13 mouse cellular contexts compared by ENCODE assay signal in genomic region chr5:130200233-130201029, GRCm38 (mm10). TPM values are rescaled to one million over a fixed set of nuclear protein-coding genes. Genes with fewer than 3 reads are reported as not detected.
DNase-seq lines count a peak whose midpoint lies in the region; ATAC-seq and TF ChIP-seq lines count a peak whose summit lies in the region.
"Had no signal": no experiment of that assay in that cellular context is flagged by ENCODE, and none has a peak within 500 bp of the region (broad histone marks: within the 10 kb centered on the region; RNA-seq: fewer than 3 reads in every experiment).

No protein-coding gene starts in this region.

- H3K4me3 ChIP-seq in intestine, postnatal 0 days (ENCODE audit: low read depth, low read length): no peak overlapping the region
- H3K4me3 ChIP-seq in lung, embryonic 16.5 days (ENCODE audit: low read length): no peak overlapping the region
- H3K4me3 ChIP-seq: hindbrain, embryonic 15.5 days had no signal

- H3K9me3 ChIP-seq in intestine, postnatal 0 days (ENCODE audit: control insufficient read depth): no peaks in the 10 kb centered on the region
- no peaks in the 10 kb centered on the region for H3K9me3 ChIP-seq in lung, embryonic 16.5 days (ENCODE audit: control insufficient read depth, low read length)
- H3K9me3 ChIP-seq: hindbrain, embryonic 15.5 days had no signal

- H3K4me1 ChIP-seq in intestine, postnatal 0 days (replicated peaks; ENCODE audit: control insufficient read depth, insufficient read depth, low read length): no peaks in the 10 kb centered on the region
- 0 out of 2 replicates have a peak, but pooled peaks cover 2% of the 10 kb centered on the region for H3K4me1 ChIP-seq in lung, embryonic 16.5 days (replicated peaks; ENCODE audit: control insufficient read depth, insufficient read depth, low read length)
- H3K4me1 ChIP-seq: hindbrain, embryonic 15.5 days had no signal

- WGBS in intestine, postnatal 0 days: 42% methylated on average over 10 of the region's 10 CpGs
- 70% methylated on average over 10 of the region's 10 CpGs for WGBS in lung, embryonic 16.5 days

- ATAC-seq in intestine, postnatal 0 days: peak; percentile 90
- ATAC-seq in lung, embryonic 16.5 days (ENCODE audit: low read depth): peak; percentile 78

- H3K36me3 ChIP-seq in intestine, postnatal 0 days (ENCODE audit: control insufficient read depth, insufficient read depth): peaks cover 30% of the 10 kb centered on the region
- H3K36me3 ChIP-seq in lung, embryonic 16.5 days (ENCODE audit: control insufficient read depth, insufficient read depth, low read length): peaks cover 19% of the 10 kb centered on the region

- no peaks in the 10 kb centered on the region for H3K27me3 ChIP-seq in intestine, postnatal 0 days (replicated peaks; ENCODE audit: control insufficient read depth, insufficient read depth, low read length)
- no peaks in the 10 kb centered on the region for H3K27me3 ChIP-seq in lung, embryonic 16.5 days (ENCODE audit: control insufficient read depth, insufficient read depth, low read depth, low read length)
- H3K27me3 ChIP-seq: hindbrain, embryonic 15.5 days had no signal

- peak overlapping the region; percentile 46; the same call in 1 of the 2 replicates for H3K27ac ChIP-seq in intestine, postnatal 0 days (ENCODE audit: low read depth, low read length)
- H3K27ac ChIP-seq in lung, embryonic 16.5 days (ENCODE audit: low read length): peak overlapping the region; percentile 28
- H3K27ac ChIP-seq: hindbrain, embryonic 15.5 days had no signal

- H3K4me2 ChIP-seq in intestine, postnatal 0 days (replicated peaks; ENCODE audit: low read depth): no peak overlapping the region
- H3K4me2 ChIP-seq in lung, embryonic 16.5 days (ENCODE audit: low read depth, low read length): no peak overlapping the region
- H3K4me2 ChIP-seq: hindbrain, embryonic 15.5 days had no signal

- peak; percentile 81 for DNase-seq in fat pad, adult 2 months (ENCODE audit: extremely low read depth, low read depth, low spot score)
- DNase-seq in kidney, postnatal 10 days: peak; percentile 63
- no peak for DNase-seq in right cerebral cortex, postnatal 10 days (ENCODE audit: low spot score in 2 of 2)
- no peak for DNase-seq in thymus, postnatal 0 days (ENCODE audit: low spot score)
- no peak for DNase-seq in spleen, postnatal 36 days (ENCODE audit: low spot score in 2 of 2)
- DNase-seq: cerebellum, adult 9-10 months; heart, adult 18-20 months; left cerebral cortex, postnatal 4 days; midbrain, embryonic 14.5 days; thymus, postnatal 14 days had no signal

- no peak for TF ChIP-seq CTCF in intestine, postnatal 0 days (IDR thresholded peaks at IDR 0.05; ENCODE audit: low read depth)

- no peak overlapping the region for H3K9ac ChIP-seq in intestine, postnatal 0 days (ENCODE audit: low read depth, low read length)
- H3K9ac ChIP-seq in lung, embryonic 16.5 days (ENCODE audit: low read length): no peak overlapping the region
- H3K9ac ChIP-seq: hindbrain, embryonic 15.5 days had no signal

RNA-seq across cellular contexts. Expression of gene Tmem248, which starts 16.4 kb away (rescaled TPM):
- polyA plus RNA-seq in intestine, postnatal 0 days (2015; fragmentation: Nextera tagmentation; extraction: Ambion mirVana): 45.7 and 47.0 TPM in 2 replicates
- polyA plus RNA-seq in lung, embryonic 16.5 days (2015; fragmentation: Nextera tagmentation; extraction: Ambion mirVana): 31.5 and 36.3 TPM in 2 replicates
- polyA plus RNA-seq in thymus, postnatal 0 days (2015; fragmentation: Nextera tagmentation; extraction: Ambion mirVana): 27.8 and 39.5 TPM in 2 replicates

RNA-seq across cellular contexts. Expression of gene Rabgef1, which starts 28.8 kb away (rescaled TPM):
- 21.1 and 21.9 TPM in 2 replicates for polyA plus RNA-seq in intestine, postnatal 0 days (2015; fragmentation: Nextera tagmentation; extraction: Ambion mirVana)
- 31.1 and 32.4 TPM in 2 replicates for polyA plus RNA-seq in lung, embryonic 16.5 days (2015; fragmentation: Nextera tagmentation; extraction: Ambion mirVana)
- 20.7 and 20.8 TPM in 2 replicates for polyA plus RNA-seq in thymus, postnatal 0 days (2015; fragmentation: Nextera tagmentation; extraction: Ambion mirVana)

RNA-seq across cellular contexts. Expression of gene Sbds, which starts 54.9 kb away (rescaled TPM):
- 97.7 and 105 TPM in 2 replicates for polyA plus RNA-seq in intestine, postnatal 0 days (2015; fragmentation: Nextera tagmentation; extraction: Ambion mirVana)
- 68.1 and 70.8 TPM in 2 replicates for polyA plus RNA-seq in lung, embryonic 16.5 days (2015; fragmentation: Nextera tagmentation; extraction: Ambion mirVana)
- 84.0 and 91.6 TPM in 2 replicates for polyA plus RNA-seq in thymus, postnatal 0 days (2015; fragmentation: Nextera tagmentation; extraction: Ambion mirVana)

RNA-seq across cellular contexts. Expression of gene Tyw1, which starts 55.0 kb away (rescaled TPM):
- 12.0 and 15.0 TPM in 2 replicates for polyA plus RNA-seq in intestine, postnatal 0 days (2015; fragmentation: Nextera tagmentation; extraction: Ambion mirVana)
- 21.6 and 24.8 TPM in 2 replicates for polyA plus RNA-seq in lung, embryonic 16.5 days (2015; fragmentation: Nextera tagmentation; extraction: Ambion mirVana)
- polyA plus RNA-seq in thymus, postnatal 0 days (2015; fragmentation: Nextera tagmentation; extraction: Ambion mirVana): 24.3 and 25.2 TPM in 2 replicates

RNA-seq across cellular contexts. Expression of gene Kctd7, which starts 55.8 kb away (rescaled TPM):
- 2.4 and 2.9 TPM in 2 replicates for polyA plus RNA-seq in intestine, postnatal 0 days (2015; fragmentation: Nextera tagmentation; extraction: Ambion mirVana)
- 5.5 and 6.1 TPM in 2 replicates for polyA plus RNA-seq in lung, embryonic 16.5 days (2015; fragmentation: Nextera tagmentation; extraction: Ambion mirVana)
- polyA plus RNA-seq in thymus, postnatal 0 days (2015; fragmentation: Nextera tagmentation; extraction: Ambion mirVana): 4.2 TPM in 2 replicates

Comparison
In these comparisons a context has a peak if more than half of its experiments do, and no peak if none do; other contexts are left out.
1. DNase-seq: peak in fat pad, adult 2 months (single experiment) and kidney, postnatal 10 days (single experiment); none in right cerebral cortex, postnatal 10 days (0 of 2), thymus, postnatal 0 days (single experiment) and spleen, postnatal 36 days (0 of 2).